Mouse (Mus musculus) kidney, adult 2 months (tissue): Measurements from ENCODE around the gene Prtn3. TPM values are rescaled to one million over a fixed set of nuclear protein-coding genes. Genes with fewer than 3 reads are reported as not detected.

Experiments used
- DNase-seq: peaks from one replicate; pipeline ENCODE4 v3.0.0; 2021
- H3K27ac ChIP-seq: fragments of 200-500 bp; 2 replicates; pipeline ENCODE4 v1.5.1; 2012; ENCODE audit warnings: low read depth, low read length, control low read depth, inconsistent platforms; ENCODE audit not compliant: insufficient read depth
- H3K27me3 ChIP-seq: fragments of 200-500 bp; replicated peaks from 2 replicates; pipeline ENCODE4 v1.6.1; 2012; ENCODE audit warnings: mild to moderate bottlenecking, moderate library complexity, low read length, inconsistent platforms; ENCODE audit not compliant: control insufficient read depth, insufficient read depth
- H3K36me3 ChIP-seq: fragments of 200-500 bp; 2 replicates; pipeline ENCODE4 v1.6.1; 2012; ENCODE audit warnings: mild to moderate bottlenecking, moderate library complexity, low read length, inconsistent platforms; ENCODE audit not compliant: control insufficient read depth, insufficient read depth
- H3K4me1 ChIP-seq: fragments of 200-500 bp; 2 replicates; pipeline ENCODE4 v1.6.1; 2011; ENCODE audit warnings: low read length; ENCODE audit not compliant: control insufficient read depth, insufficient read depth
- H3K4me3 ChIP-seq: fragments of 200-500 bp; 2 replicates; pipeline ENCODE4 v1.5.1; 2011; ENCODE audit warnings: mild to moderate bottlenecking, low read depth, low read length, control low read depth; ENCODE audit not compliant: insufficient read depth
- CTCF ChIP-seq: fragments of 200-500 bp; conservative IDR thresholded peaks from 2 replicates; pipeline ENCODE4 v1.5.1; 2011; ENCODE audit warnings: low read depth, mild to moderate bottlenecking, control low read depth, low read length, moderate library complexity, mixed read lengths; ENCODE audit not compliant: insufficient read depth, insufficient read length
- POLR2A ChIP-seq: fragments of 200-500 bp; IDR thresholded peaks from one replicate; pipeline ENCODE4 v1.6.1; 2011; ENCODE audit warnings: low read depth, low read length, control low read depth
- WGBS: fragments of 180-500 bp; shearing (Covaris S2); methylation state at CpG from one replicate; pipeline ENCODE4 v1.1.7; 2018; 5-methylcytosine and 5-hydroxymethylcytosine counted together
- polyA plus RNA-seq: library from polyadenylated mRNA; depleted of rRNA; stranded (reverse); fragments of >200 nt; gene quantifications from 2 replicates; pipeline ENCODE4 v1.2.3, GENCODE M21; 2012

Gene Prtn3
- polyA plus RNA-seq, 1 experiment = 0.99 TPM

DNA sequence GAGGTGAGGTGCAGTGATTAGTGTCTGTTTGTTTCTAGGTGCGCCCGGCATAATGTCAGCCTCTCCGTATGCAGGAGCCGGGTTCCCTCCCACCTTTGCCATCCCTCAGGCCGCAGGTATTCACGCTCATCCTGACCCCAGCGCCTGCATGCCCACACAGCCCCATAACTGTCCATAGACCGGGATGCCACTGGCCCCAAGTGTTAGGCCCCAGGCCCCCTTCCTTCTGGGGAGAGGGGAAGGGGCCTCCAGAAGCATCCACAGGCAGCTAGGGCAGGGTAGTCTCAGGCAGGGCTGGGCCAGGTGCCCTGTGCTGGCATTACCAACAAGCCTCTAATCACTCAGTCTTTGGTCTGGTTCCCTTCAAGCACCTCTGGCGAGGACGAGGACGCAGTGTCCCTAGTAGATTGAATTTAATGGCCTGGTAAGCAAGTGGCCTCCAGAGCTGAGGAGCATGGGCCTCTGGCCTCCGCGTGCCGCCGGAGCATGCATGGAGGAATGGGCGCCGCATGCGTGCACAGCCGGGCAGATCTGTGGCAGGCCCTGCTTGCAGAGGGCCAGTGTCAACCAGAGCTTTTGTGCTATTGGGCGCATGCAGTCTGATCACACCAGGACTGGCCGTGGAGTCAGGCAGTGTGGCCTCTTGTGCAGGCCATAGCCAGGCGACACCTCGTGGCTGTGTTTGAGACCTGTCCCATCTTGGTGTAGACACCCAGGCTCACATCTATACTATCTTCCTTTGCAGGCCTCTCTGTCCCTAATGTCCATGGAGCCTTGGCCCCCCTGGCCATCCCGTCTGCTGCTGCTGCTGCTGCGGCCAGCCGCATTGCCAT is 14.0 kb upstream of the Prtn3 start:
- H3K27ac ChIP-seq = peak overlapping the region; percentile 79; the same call in 1 of the 2 replicates
- DNase-seq = peak; percentile 28
- 71% methylated on average over 26 of the region's 26 CpGs for WGBS
- H3K36me3 ChIP-seq = peaks cover 20% of the 10 kb centered on the region
- TF ChIP-seq POLR2A = no peak
- TF ChIP-seq CTCF = no peak
- H3K27me3 ChIP-seq = no peaks in the 10 kb centered on the region
- H3K4me3 ChIP-seq = no peak overlapping the region
- peaks cover 62% of the 10 kb centered on the region for H3K4me1 ChIP-seq

GRCm38 (mm10) chr10:79861230-79862048 is 12.8 kb upstream of the Prtn3 start:
- TF ChIP-seq CTCF (no peak), POLR2A (no peak)
- WGBS = 19% methylated on average over 25 of the region's 25 CpGs
- Histone ChIP-seq H3K4me3 (no peak overlapping the region), H3K27me3 (no peaks in the 10 kb centered on the region), H3K36me3 (peaks cover 20% of the 10 kb centered on the region), H3K27ac (peak overlapping the region; percentile 79), H3K4me1 (peaks cover 66% of the 10 kb centered on the region)
- DNase-seq = peak; percentile 88

DNA sequence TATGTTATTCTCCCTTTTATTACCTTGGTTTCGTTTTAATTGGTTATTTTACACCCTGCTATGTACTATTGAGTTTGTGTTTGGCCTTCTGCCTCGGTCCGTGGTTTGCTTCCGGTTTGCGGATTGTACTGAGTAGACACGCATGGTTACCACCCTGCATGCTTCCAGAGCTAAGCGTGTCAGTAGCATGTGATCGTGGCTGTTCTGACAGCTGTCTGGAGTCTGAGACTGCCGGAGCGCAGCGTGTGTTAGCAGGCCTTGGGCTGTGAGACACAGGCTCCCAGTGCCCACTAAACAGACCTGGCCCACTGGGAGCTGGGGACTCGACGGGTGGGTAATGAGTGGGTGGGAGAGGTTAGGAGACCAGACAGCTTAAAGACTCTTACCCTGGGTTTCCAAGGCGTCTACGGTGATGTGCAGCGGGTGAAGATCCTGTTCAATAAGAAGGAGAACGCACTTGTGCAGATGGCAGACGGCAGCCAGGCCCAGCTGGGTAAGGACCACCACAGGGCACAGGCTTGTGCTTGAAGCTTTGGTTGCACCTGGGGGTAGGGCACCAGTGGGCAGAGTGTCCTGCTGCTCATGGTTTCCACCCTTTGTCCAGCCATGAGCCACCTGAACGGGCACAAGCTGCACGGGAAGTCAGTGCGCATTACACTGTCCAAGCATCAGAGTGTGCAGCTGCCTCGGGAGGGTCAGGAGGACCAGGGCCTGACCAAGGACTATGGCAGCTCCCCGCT is 12.1 kb upstream of the Prtn3 start:
- no peaks in the 10 kb centered on the region for H3K27me3 ChIP-seq
- no peak for TF ChIP-seq CTCF
- no peak for TF ChIP-seq POLR2A
- no peak overlapping the region for H3K4me3 ChIP-seq
- 44% methylated on average over 23 of the region's 23 CpGs for WGBS
- peaks cover 20% of the 10 kb centered on the region for H3K36me3 ChIP-seq
- H3K4me1 ChIP-seq = peaks cover 58% of the 10 kb centered on the region
- peak overlapping the region; percentile 34; the same call in 1 of the 2 replicates for H3K27ac ChIP-seq
- peak; percentile 59 for DNase-seq

- no peaks in the 10 kb centered on the region for H3K27me3 ChIP-seq
- peak; percentile 30 for DNase-seq
- TF ChIP-seq CTCF = no peak
- H3K27ac ChIP-seq = no peak overlapping the region
- no peak overlapping the region for H3K4me3 ChIP-seq
- WGBS = 34% methylated on average over 10 of the region's 10 CpGs
- peaks cover 51% of the 10 kb centered on the region for H3K4me1 ChIP-seq
- H3K36me3 ChIP-seq = peaks cover 20% of the 10 kb centered on the region
Observed at GRCm38 (mm10) chr10:79862925-79863324, 11.4 kb upstream of the Prtn3 start.

DNA sequence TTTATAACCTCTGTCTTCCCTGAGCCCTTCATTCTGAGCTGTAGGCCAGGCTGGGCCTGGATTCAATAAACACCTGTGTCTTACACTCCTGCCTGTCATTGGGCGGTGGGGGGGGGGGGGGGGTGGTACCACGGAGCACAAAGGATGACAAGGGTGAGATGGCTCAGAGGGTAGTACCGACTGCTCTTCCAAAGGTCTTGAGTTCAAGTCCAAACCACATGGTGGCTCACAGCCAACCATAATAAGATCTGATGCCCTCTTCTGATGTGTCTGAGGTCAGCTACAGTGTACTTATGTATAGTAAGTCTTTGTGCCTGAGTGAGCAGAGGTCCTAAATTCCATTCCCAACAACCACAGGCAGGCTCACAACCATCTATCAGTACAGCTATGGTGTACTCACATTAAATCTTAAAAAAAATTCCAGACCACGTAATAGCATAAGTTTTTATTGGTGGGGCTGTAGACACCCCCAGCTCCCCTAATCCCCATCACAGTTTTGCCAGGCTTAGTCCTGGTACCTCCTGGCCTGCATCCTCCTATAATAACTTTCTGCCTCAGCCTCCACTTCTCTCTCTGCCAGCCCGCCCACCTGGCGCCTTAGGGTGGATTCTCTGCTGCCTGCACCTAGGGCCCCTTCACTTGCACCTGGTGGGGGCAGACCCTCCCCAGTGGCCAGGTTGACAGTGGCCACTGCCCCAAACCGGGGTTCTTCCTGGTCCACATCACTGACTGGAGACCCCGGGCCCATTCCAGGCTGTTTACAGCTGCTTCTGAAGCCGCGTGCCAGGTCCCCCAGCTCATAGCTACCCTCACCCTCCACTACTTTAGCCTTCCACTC is 9.7 kb upstream of the Prtn3 start:
- H3K4me1 ChIP-seq = peaks cover 35% of the 10 kb centered on the region
- DNase-seq = peak; percentile 33
- TF ChIP-seq CTCF = no peak
- WGBS = 54% methylated on average over 10 of the region's 10 CpGs
- H3K36me3 ChIP-seq = peaks cover 14% of the 10 kb centered on the region
- H3K27ac ChIP-seq = no peak overlapping the region
- H3K4me3 ChIP-seq = no peak overlapping the region
- H3K27me3 ChIP-seq = no peaks in the 10 kb centered on the region

DNA sequence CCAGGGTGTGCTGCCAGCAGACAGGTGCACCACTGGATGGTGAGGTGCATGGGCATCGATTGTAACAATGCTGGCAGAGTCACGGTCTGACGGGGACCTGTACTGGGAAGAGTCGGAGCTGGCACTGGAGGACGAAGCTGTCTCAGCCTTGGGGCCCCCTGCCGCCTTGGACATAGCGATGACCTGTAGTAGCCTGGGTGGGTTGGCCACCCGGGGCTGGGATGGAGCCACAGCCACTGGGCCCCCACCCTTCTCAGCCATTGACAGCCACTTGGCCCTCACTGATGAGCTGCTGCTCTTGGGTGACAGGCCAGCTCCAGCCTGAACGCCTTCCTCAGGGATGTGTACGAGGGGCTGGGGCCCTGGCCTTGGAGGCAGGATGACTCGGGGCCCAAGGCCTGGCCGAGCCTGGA is 9.1 kb upstream of the Prtn3 start:
- no peak for DNase-seq
- TF ChIP-seq CTCF (no peak), POLR2A (no peak)
- H3K27ac ChIP-seq = no peak overlapping the region
- no peak overlapping the region for H3K4me3 ChIP-seq
- peaks cover 28% of the 10 kb centered on the region for H3K4me1 ChIP-seq
- H3K36me3 ChIP-seq = peaks cover 8% of the 10 kb centered on the region
- WGBS = 46% methylated on average over 12 of the region's 12 CpGs
- H3K27me3 ChIP-seq = no peaks in the 10 kb centered on the region
